Mouse (Mus musculus): ENCODE results near the gene Fgfr2. TPM values are rescaled to one million over a fixed set of nuclear protein-coding genes. Genes with fewer than 3 reads are reported as not detected.

Fgfr2 gene
- polyA plus RNA-seq (2014; fragmentation: Illumina TruSeq; extraction: RNeasy Lipid Tissue Mini Kit (QIAGEN cat#74804); ENCODE audit: insufficient read depth, low read depth, low replicate concordance) = 69.3 TPM

GRCm38 (mm10) chr7:133123244-133123998 lies at the start of gene Fgfr2:
Fgfr2 (minus strand) TSS chr7:133123350.

DNA sequence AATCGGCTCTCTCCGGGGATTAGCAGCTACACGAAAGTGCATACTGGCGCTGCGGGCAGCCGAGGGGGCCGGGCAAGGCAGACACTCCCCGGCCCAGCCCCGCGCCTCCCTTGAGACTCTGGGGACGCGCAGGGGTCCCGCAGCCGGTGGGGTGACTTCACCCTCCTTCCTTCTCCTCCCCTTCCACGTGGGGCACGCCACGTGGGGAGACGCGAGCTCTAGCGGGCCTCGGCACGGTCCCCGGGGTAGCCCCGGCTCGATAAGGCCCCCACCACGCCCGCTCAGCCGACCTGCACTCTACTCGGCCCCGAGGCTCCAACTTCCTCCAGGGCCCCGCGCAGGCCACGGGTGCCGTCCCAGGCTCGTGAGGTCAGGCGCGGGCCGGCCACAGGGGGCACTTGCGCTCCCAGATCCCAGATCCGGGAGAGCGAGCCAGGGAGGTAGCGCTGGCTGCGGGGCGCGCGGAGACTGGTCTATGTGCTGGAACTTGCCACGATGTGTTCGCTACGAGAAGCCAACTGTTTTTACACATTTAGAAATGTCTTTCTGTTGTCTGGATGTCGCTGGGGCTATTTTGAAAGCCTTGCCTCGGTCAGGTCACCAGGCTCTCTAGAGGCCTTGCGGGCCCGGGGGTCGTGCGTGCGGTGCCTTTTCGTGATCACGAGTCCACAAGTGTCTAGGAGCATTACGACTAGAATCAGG lies 1.0 kb upstream of the Fgfr2 start, which contains the start of gene Ctbp2:
Gene Ctbp2 (minus strand): TSS at position 356 of the 702 bp plus-strand sequence.

GRCm38 (mm10) chr7:132930850-132931559 lies 192.1 kb downstream of the Fgfr2 start, which contains the start of gene Zranb1:
Zranb1 (plus strand) TSS chr7:132931142.

DNA sequence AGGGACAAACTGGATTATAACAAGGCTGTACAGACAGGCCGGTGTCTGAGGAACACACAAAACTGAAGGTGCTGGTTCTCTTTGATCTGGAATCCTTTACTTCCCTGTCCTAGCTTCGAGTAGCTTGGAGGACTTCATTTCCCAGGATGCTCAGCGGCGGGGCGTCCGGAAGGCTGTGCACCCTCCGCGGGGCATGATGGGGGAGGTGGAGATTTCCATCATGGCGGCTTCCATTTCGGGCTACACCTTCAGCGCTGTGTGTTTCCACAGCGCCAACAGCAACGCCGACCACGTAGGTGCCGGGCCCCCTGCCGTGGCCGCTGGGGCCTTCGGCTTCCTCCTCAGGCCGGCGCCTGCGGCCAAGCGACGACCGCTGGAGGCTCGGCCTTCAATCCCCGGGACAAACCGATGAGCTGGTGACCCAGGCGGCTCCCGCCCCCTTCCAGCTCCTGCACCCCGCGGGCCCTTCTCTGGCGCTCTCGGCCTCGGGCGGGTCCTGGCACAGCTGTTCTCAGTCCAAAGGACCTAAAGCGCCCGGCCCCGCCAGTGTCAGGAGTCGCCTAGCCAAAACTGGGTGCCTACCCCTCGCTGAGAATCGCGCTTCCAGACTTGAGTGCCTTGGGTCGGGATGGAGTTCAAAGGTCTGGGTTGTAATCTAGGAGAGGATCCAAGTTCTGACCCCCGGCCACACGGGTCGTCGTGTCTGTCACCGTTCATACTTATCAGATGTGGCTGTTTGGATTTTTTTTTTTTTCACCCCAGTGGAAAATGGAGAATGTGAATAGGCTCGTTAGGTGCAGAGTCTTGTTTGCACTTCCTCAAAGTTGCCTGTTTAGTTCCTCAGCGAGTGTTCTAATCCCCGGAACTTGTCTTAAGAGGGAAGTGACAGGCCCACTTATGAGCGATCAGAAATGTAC lies 263.9 kb downstream of the Fgfr2 start, which contains the start of gene Abraxas2:
Gene Abraxas2 (plus strand): TSS at position 184 of the 917 bp plus-strand sequence.

GRCm38 (mm10) chr7:132852173-132852844 lies 270.8 kb downstream of the Fgfr2 start, which contains the start of gene Eef1akmt2:
Eef1akmt2 (minus strand) TSS chr7:132852673.

GRCm38 (mm10) chr7:132813416-132814088 lies 309.6 kb downstream of the Fgfr2 start, which contains the start of gene Fam53b:
Fam53b (minus strand) TSS chr7:132813886.

DNA sequence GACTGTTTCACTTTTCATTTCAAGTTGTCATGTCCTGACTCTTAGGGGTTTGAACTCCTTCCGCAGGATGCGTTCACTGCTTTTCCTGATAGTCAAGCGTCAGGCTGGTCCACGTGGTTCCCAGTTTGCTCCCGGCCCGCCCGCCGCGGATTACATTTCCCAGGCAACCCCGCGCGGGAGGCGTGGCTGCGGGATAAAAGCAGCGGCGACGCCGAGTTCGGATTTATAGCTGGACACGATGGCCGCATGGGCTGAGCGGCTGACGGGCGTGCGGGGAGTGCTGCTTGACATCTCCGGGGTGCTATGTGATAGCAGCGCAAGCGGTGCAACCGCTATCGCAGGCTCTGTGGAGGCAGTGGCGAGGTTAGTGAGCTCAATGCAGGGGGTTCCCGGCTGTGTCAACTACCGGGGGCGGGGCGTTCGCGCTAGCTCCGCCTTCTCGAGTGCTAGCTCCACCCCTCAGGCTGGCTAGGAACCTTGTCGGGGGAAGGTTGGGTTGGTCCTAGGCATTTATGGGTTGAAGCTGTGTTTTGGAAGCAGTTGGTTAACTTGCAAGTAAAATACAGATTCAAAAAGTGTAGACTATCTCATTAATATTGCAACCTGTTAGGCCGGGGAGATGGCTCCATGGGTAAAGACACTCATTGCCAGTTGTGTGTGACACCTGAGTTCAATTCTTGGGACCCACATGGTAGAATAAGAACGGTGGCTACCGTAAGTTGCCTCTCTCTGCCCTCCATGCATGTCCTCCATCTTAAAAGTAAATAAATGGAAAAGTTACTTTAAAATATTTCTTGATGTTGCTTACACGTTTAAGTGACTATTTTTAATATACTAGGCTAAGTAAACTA lies 512.5 kb downstream of the Fgfr2 start, which contains the start of gene Lhpp:
Gene Lhpp (plus strand): TSS at position 171 of the 851 bp plus-strand sequence.

DNA sequence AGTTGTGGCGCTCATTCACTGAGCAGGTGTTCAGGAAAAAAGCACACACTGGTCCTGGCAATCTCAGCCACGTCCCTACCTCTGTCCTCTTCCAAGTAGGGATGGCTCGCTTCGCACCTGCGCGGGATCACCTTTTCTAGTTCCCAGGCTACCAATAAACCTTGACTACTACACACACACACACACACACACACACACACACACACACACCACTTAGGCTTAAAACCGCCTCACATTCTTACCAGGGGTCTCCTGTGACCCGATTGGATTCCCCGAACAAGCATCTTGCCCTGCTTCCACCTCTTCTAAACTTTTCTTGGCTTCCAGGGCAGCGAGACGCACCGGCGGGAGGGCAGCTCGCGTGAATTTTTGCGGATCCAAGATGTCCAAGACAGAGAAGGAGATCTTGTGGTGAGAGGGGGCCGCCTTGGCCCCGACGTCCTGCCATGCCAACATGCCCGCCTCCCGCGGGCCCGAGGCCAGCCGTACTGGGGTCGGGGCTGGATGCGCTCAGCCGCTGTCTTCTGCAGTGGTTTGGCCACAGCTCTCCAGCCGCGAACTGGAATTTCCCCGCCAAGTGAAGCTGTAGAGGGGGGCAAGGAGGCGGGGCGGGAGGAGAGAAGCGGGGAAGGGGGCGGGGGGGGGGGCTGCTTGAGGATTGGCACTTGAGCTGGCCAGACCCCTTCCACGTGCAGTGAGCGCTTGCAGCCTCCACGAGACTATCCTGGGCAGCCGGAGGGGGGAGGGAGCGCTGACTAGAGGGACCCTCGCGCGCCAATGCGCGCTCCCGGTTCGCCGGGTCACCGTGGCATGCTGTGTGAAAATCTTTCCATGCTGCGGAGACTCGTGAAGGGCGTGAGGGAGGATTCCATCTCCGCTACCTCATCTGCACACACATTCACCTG lies 523.8 kb downstream of the Fgfr2 start, which contains the start of gene Nkx1-2:
Gene Nkx1-2 (minus strand): TSS at position 567 of the 905 bp plus-strand sequence.

GRCm38 (mm10) chr7:132576116-132576650 lies 547.0 kb downstream of the Fgfr2 start, which contains the start of gene Oat:
Oat (minus strand) TSS chr7:132576398.

DNA sequence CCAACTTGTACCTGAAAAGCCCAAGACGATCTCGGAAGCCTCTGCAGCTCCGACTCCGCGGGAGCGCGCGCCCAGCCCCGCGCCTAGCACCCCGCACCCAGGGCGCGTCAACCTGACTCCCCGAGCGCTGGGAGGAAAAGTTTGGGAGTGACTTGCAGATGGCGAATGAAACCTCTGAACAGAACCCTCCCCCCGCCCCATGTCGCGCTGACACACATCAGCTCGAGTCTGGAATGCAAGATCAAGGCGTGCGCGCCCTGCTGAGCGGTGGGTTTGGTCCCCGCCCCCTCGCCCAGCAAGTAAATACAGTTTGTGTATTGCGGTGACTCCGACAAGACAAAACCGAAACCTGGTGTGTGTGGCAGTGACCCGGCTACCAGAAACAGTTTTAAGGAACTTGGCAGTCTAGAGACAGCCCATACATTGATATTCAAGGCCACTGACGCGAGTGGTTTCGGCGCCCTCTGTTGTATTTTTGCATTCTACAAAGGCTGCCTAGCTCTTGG lies 806.1 kb downstream of the Fgfr2 start, which contains the start of gene Chst15:
Gene Chst15 (minus strand): TSS at position 193 of the 506 bp plus-strand sequence.

DNA sequence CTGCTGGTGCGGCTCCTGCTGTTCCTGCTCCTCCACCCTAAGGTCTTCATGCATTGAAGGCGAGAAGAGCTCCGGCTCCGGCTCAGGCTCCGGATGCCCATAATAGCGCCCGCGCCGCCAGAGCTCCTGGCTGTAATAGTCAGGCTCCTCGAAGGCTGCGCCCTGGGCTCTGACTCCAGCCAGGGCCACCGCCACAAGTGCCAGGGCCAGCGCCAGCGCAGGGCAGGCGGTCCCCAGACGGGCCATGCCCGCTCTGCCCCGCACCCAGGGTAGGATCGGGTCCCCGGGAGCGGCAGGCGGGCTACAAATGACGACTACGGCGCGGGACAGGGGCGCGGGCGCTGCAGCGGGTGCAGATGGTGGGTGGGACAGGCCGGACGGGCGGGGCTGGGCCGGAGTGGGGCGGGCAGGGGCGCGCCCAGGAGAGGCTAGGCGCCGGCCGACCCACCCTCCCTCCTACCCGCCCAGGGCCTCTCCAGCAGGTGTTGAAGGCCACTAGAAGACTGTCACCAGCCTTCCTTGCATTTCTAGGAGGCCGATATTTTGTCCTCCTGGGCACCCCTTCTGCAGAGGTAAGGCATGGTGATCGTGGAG lies 968.7 kb downstream of the Fgfr2 start, which contains the start of gene Cpxm2:
Gene Cpxm2 (minus strand): TSS at position 372 of the 594 bp plus-strand sequence.

GRCm38 (mm10) chr7:131966023-131966915 lies 1156.9 kb downstream of the Fgfr2 start, which contains the start of gene Gpr26:
Gpr26 (plus strand) TSS chr7:131966460.

GRCm38 (mm10) chr7:131559986-131560696 lies 1563.0 kb downstream of the Fgfr2 start, which contains the start of gene Bub3:
Bub3 (plus strand) TSS chr7:131560222.

GRCm38 (mm10) chr7:131548473-131548872 lies 1574.7 kb downstream of the Fgfr2 start, which contains the start of gene Hmx2:
Hmx2 (plus strand) TSS chr7:131548773.

Data from lung, adult 10 weeks (tissue).